Mouse (Mus musculus) midbrain, embryonic 14.5 days (tissue): ENCODE results near the gene Phka2. TPM values are rescaled to one million over a fixed set of nuclear protein-coding genes. Genes with fewer than 3 reads are reported as not detected.

ENCODE experiments used
- ATAC-seq: fragments of 200-750 bp; cut with Nextera tagmentation; 2 replicates; pipeline ENCODE4 v1.8.0; 2017; ENCODE audit warnings: moderate number of reproducible peaks, moderate library complexity; ENCODE audit not compliant: low FRiP score, low TSS enrichment
- DNase-seq: peaks from one replicate; pipeline ENCODE4 v3.0.0-alpha.2; 2015
- H3K27ac ChIP-seq: fragments of 300-500 bp; sonication (generic); replicated peaks from 2 replicates; pipeline ENCODE4 v1.5.1; 2014; ENCODE audit warnings: mild to moderate bottlenecking, low read depth, low read length, moderate library complexity
- H3K27me3 ChIP-seq: fragments of 300-500 bp; sonication (generic); 2 replicates; pipeline ENCODE4 v1.6.1; 2014; ENCODE audit warnings: low read length, control low read depth, mixed read lengths; ENCODE audit not compliant: control insufficient read depth, insufficient read depth
- H3K36me3 ChIP-seq: fragments of 300-500 bp; sonication (generic); 2 replicates; pipeline ENCODE4 v1.6.1; 2014; ENCODE audit warnings: low read length, control low read depth; ENCODE audit not compliant: control insufficient read depth, insufficient read depth
- H3K4me1 ChIP-seq: fragments of 300-500 bp; sonication (generic); 2 replicates; pipeline ENCODE4 v1.6.1; 2014; ENCODE audit warnings: mild to moderate bottlenecking, antibody characterized with exemption, low read length, control low read depth; ENCODE audit not compliant: control insufficient read depth, insufficient read depth
- H3K4me2 ChIP-seq: fragments of 300-500 bp; sonication (generic); 2 replicates; pipeline ENCODE4 v1.6.1; 2014; ENCODE audit warnings: mild to moderate bottlenecking, low read length, moderate library complexity
- H3K4me3 ChIP-seq: fragments of 300-500 bp; sonication (generic); replicated peaks from 2 replicates; pipeline ENCODE4 v1.5.1; 2014; ENCODE audit warnings: low read depth, low read length
- H3K9ac ChIP-seq: fragments of 300-500 bp; sonication (generic); replicated peaks from 2 replicates; pipeline ENCODE4 v1.6.1; 2014; ENCODE audit warnings: mild to moderate bottlenecking, low read length, moderate library complexity
- H3K9me3 ChIP-seq: fragments of 300-500 bp; sonication (generic); 2 replicates; pipeline ENCODE4 v1.6.1; 2016; ENCODE audit warnings: low read length, control low read depth, mixed read lengths; ENCODE audit not compliant: control insufficient read depth
- WGBS: fragments of 180-500 bp; shearing (Covaris S2); extraction: QIAGEN DNeasy Blood & Tissue Kit; methylation state at CpG from one replicate; pipeline ENCODE4 v1.1.7; 2014; 5-methylcytosine and 5-hydroxymethylcytosine counted together
- polyA plus RNA-seq: library from polyadenylated mRNA; unstranded; fragments of >200 nt; fragmentation: Nextera tagmentation; extraction: Ambion mirVana; gene quantifications from 2 replicates; pipeline ENCODE4 v1.2.1, GENCODE M21; 2014

Phka2 gene
- polyA plus RNA-seq, 1 experiment from 2014 or later, result 15.3 TPM

GRCm38 (mm10) chrX:160585110-160585509 is 83.1 kb downstream of the Phka2 start:
- DNase-seq (no peak), ATAC-seq (no peak)
- no peak overlapping the region for H3K27ac ChIP-seq
- no peak overlapping the region for H3K4me3 ChIP-seq
- H3K4me2 ChIP-seq, result no peak overlapping the region
- no peak overlapping the region for H3K9ac ChIP-seq
- H3K36me3 ChIP-seq, result no peaks in the 10 kb centered on the region
- WGBS, result 70% methylated on average over 1 of the region's 1 CpGs
- no peaks in the 10 kb centered on the region for H3K4me1 ChIP-seq
- no peaks in the 10 kb centered on the region for H3K9me3 ChIP-seq
- no peaks in the 10 kb centered on the region for H3K27me3 ChIP-seq

- H3K27ac ChIP-seq, result no peak overlapping the region
- H3K9me3 ChIP-seq, result no peaks in the 10 kb centered on the region
- H3K4me1 ChIP-seq, result no peaks in the 10 kb centered on the region
- no peak overlapping the region for H3K4me2 ChIP-seq
- 89% methylated on average over 4 of the region's 4 CpGs for WGBS
- no peaks in the 10 kb centered on the region for H3K36me3 ChIP-seq
- H3K9ac ChIP-seq, result no peak overlapping the region
- H3K27me3 ChIP-seq, result no peaks in the 10 kb centered on the region
- DNase-seq (no peak), ATAC-seq (no peak)
- no peak overlapping the region for H3K4me3 ChIP-seq
Observed at GRCm38 (mm10) chrX:160588523-160588922, 86.6 kb downstream of the Phka2 start.

DNA sequence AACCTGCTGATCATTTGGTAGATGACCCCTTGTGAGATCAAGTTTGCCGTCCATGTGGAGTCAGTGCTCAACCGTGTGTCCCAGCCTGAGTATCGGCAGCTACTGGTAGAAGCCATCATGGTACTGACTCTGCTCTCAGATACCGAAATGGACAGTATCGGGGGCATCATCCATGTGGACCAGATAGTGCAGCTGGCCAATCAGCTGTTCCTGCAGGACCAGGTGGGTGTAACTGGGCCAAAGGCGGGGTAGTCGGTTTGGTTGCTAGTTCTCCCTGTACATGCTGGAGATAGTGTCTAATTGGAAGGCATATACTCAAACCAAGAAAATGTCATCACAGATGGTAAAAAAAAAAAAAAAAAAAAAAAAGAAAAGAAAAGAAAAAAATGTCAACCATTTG is 88.2 kb downstream of the Phka2 start:
- Histone ChIP-seq H3K4me1 (no peaks in the 10 kb centered on the region), H3K4me2 (no peak overlapping the region), H3K27me3 (no peaks in the 10 kb centered on the region), H3K4me3 (no peak overlapping the region), H3K27ac (no peak overlapping the region), H3K9ac (no peak overlapping the region), H3K9me3 (no peaks in the 10 kb centered on the region), H3K36me3 (no peaks in the 10 kb centered on the region)
- DNase-seq (no peak), ATAC-seq (no peak)
- 96% methylated on average over 7 of the region's 7 CpGs for WGBS

GRCm38 (mm10) chrX:160592933-160593332 is 91.0 kb downstream of the Phka2 start:
- DNase-seq, result peak; percentile 19
- H3K27ac ChIP-seq, result no peak overlapping the region
- H3K4me3 ChIP-seq, result no peak overlapping the region
- H3K4me1 ChIP-seq, result no peaks in the 10 kb centered on the region
- 80% methylated on average over 6 of the region's 6 CpGs for WGBS
- no peaks in the 10 kb centered on the region for H3K9me3 ChIP-seq
- no peak overlapping the region for H3K9ac ChIP-seq
- no peak overlapping the region for H3K4me2 ChIP-seq
- ATAC-seq, result no peak
- H3K27me3 ChIP-seq, result no peaks in the 10 kb centered on the region
- H3K36me3 ChIP-seq, result no peaks in the 10 kb centered on the region

DNA sequence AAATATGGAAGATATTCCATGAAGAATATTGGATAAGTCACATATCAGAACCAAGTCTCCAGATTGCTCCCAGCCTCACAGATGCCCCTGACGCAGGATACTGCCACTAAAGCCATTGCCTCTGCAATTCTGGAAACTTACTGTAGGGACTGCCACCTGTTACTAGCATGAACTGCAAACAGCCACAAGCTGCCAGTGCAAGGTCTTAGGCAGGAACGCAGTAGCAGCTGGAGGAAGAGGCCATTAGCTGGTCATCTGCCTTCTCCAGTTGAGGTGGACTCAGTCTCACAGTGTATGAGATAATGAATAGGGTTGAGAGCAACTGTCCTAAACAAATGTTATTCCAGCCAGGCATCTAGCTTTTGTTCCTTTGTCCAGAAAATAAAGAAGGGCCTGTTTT is 96.1 kb downstream of the Phka2 start:
- H3K4me1 ChIP-seq, result peaks cover 10% of the 10 kb centered on the region; the same call in 1 of the 2 replicates
- 77% methylated on average over 2 of the region's 2 CpGs for WGBS
- no peak for ATAC-seq
- no peak overlapping the region for H3K9ac ChIP-seq
- no peaks in the 10 kb centered on the region for H3K36me3 ChIP-seq
- no peak overlapping the region for H3K4me2 ChIP-seq
- no peak for DNase-seq
- no peaks in the 10 kb centered on the region for H3K27me3 ChIP-seq
- H3K9me3 ChIP-seq, result no peaks in the 10 kb centered on the region
- H3K4me3 ChIP-seq, result no peak overlapping the region
- peak overlapping the region; percentile 64 for H3K27ac ChIP-seq

DNA sequence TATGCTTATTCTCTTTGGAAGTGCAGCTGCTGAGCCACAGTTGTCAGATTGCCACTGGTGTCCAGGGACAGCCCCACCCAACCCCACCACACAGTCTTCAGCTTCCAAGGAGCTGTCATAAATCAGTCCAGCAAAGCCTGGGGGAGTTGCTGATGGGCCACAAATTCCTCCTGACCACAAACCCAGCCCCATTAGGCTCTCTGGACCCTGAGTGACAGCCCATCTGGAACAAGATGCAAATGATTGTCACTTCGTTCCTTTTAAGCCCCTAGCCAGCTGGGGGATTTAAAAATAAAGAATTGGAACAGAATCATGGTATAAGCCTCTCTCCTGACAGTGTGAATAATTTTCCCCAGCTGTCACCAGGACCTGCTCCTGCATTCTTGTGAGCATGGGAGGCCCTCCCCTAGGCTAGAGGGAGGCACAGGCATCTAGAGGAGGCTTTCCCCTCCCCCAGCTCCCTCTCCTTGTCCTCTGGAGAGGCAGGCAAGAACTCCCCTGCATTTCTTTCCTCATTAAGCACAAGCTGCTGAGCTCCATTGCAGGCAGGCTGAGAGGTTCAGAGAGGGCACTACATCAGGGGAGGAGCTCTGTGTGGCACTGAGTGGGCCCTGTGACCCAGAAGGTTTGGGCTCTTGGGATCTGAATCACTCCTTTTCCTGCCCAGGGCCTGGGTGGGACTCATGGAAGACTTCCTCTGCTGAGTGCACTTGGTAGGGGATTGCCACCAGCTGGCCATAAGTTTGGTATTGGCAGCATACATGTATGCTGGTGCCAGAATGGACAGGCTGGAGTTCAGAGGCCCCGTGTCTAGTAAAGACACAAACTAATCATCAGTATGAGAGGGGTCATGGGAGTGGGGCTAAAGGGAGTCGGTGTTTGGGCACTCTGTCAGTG is 96.8 kb downstream of the Phka2 start:
- DNase-seq (peak; percentile 73), ATAC-seq (peak; percentile 91)
- Histone ChIP-seq H3K9ac (no peak overlapping the region), H3K36me3 (no peaks in the 10 kb centered on the region), H3K27me3 (no peaks in the 10 kb centered on the region), H3K4me2 (no peak overlapping the region), H3K9me3 (no peaks in the 10 kb centered on the region), H3K4me1 (peaks cover 10% of the 10 kb centered on the region; the same call in 1 of the 2 replicates), H3K27ac (peak overlapping the region; percentile 64), H3K4me3 (no peak overlapping the region)
- WGBS, result 46% methylated on average over 3 of the region's 3 CpGs

GRCm38 (mm10) chrX:160601053-160601452 is 99.1 kb downstream of the Phka2 start:
- no peak overlapping the region for H3K9ac ChIP-seq
- H3K27ac ChIP-seq, result no peak overlapping the region
- H3K4me1 ChIP-seq, result peaks cover 10% of the 10 kb centered on the region; the same call in 1 of the 2 replicates
- no peaks in the 10 kb centered on the region for H3K9me3 ChIP-seq
- H3K4me2 ChIP-seq, result no peak overlapping the region
- ATAC-seq, result no peak
- H3K4me3 ChIP-seq, result no peak overlapping the region
- no peak for DNase-seq
- no peaks in the 10 kb centered on the region for H3K27me3 ChIP-seq
- WGBS, result 49% methylated on average over 3 of the region's 3 CpGs
- no peaks in the 10 kb centered on the region for H3K36me3 ChIP-seq

DNA sequence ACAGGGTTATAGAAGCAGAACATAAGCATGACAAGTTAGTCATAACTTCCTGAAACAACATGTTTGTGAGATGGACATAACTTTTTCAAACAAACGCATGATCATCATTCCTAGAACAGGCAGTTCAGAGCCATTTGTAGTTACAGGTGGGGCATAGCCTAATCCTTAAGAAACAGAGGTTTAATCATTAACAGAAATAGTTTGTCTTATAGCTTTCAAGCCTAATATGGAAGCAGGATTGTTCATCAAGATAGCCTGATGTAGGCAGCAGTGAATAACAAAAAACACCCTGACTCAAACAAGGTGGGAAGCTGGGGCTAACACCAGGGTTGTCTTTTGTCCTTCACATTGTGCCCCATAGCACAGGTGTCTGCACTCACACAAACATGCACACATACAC is 100.8 kb downstream of the Phka2 start:
- ATAC-seq (no peak), DNase-seq (no peak)
- H3K4me3 ChIP-seq, result no peak overlapping the region
- no peaks in the 10 kb centered on the region for H3K9me3 ChIP-seq
- peaks cover 10% of the 10 kb centered on the region; the same call in 1 of the 2 replicates for H3K4me1 ChIP-seq
- no peak overlapping the region for H3K4me2 ChIP-seq
- H3K36me3 ChIP-seq, result no peaks in the 10 kb centered on the region
- no peak overlapping the region for H3K27ac ChIP-seq
- H3K27me3 ChIP-seq, result no peaks in the 10 kb centered on the region
- 93% methylated on average over 1 of the region's 1 CpGs for WGBS
- no peak overlapping the region for H3K9ac ChIP-seq

- Histone ChIP-seq H3K4me3 (no peak overlapping the region), H3K36me3 (no peaks in the 10 kb centered on the region), H3K27ac (no peak overlapping the region), H3K9ac (no peak overlapping the region), H3K4me1 (peaks cover 10% of the 10 kb centered on the region; the same call in 1 of the 2 replicates), H3K27me3 (no peaks in the 10 kb centered on the region), H3K4me2 (no peak overlapping the region), H3K9me3 (no peaks in the 10 kb centered on the region)
- 87% methylated on average over 2 of the region's 2 CpGs for WGBS
- DNase-seq (no peak), ATAC-seq (no peak)
Observed at GRCm38 (mm10) chrX:160603316-160603715, 101.3 kb downstream of the Phka2 start.
